Mouse (Mus musculus) hindbrain, embryonic 15.5 days (tissue): ENCODE results near the gene Zfp428. TPM values are rescaled to one million over a fixed set of nuclear protein-coding genes. Genes with fewer than 3 reads are reported as not detected.

ENCODE experiments used
- ATAC-seq: fragments of 200-750 bp; cut with Nextera tagmentation; 2 replicates; pipeline ENCODE4 v1.8.0; 2017; ENCODE audit warnings: low read depth, moderate number of reproducible peaks, moderate TSS enrichment; ENCODE audit not compliant: low FRiP score
- H3K27ac ChIP-seq: fragments of 300-500 bp; sonication (generic); replicated peaks from 2 replicates; pipeline ENCODE4 v1.5.1; 2015; ENCODE audit warnings: mild to moderate bottlenecking, inconsistent platforms
- H3K27me3 ChIP-seq: fragments of 300-500 bp; sonication (generic); 2 replicates; pipeline ENCODE4 v1.6.1; 2015; ENCODE audit warnings: control low read depth, inconsistent platforms
- H3K36me3 ChIP-seq: fragments of 300-500 bp; sonication (generic); 2 replicates; pipeline ENCODE4 v1.6.1; 2015; ENCODE audit warnings: control low read depth, inconsistent platforms
- H3K4me1 ChIP-seq: fragments of 300-500 bp; sonication (generic); replicated peaks from 2 replicates; pipeline ENCODE4 v1.6.1; 2015; ENCODE audit warnings: control low read depth, inconsistent platforms
- H3K4me2 ChIP-seq: fragments of 300-500 bp; sonication (generic); 2 replicates; pipeline ENCODE4 v1.6.1; 2015; ENCODE audit warnings: moderate library complexity, mild to moderate bottlenecking, inconsistent platforms
- H3K4me3 ChIP-seq: fragments of 300-500 bp; sonication (generic); 2 replicates; pipeline ENCODE4 v1.5.1; 2015; ENCODE audit warnings: mild to moderate bottlenecking, inconsistent platforms
- H3K9ac ChIP-seq: fragments of 300-500 bp; sonication (generic); 2 replicates; pipeline ENCODE4 v1.6.1; 2015; ENCODE audit warnings: inconsistent platforms
- H3K9me3 ChIP-seq: fragments of 300-500 bp; sonication (generic); 2 replicates; pipeline ENCODE4 v1.6.1; 2016; ENCODE audit warnings: control low read depth, inconsistent platforms
- WGBS: fragments of 180-500 bp; shearing (Covaris S2); methylation state at CpG from one replicate; pipeline ENCODE4 v1.1.7; 2015; 5-methylcytosine and 5-hydroxymethylcytosine counted together
- polyA plus RNA-seq: library from polyadenylated mRNA; unstranded; fragments of >200 nt; fragmentation: Nextera tagmentation; extraction: Ambion mirVana; gene quantifications from 2 replicates; pipeline ENCODE4 v1.2.1, GENCODE M21; 2015

Zfp428 gene
- polyA plus RNA-seq, 1 experiment from 2014 or later: 307 TPM

- Histone ChIP-seq H3K9me3 (no peaks in the 10 kb centered on the region), H3K4me2 (no peak overlapping the region), H3K36me3 (peaks cover 20% of the 10 kb centered on the region), H3K4me1 (peaks cover 14% of the 10 kb centered on the region), H3K27ac (no peak overlapping the region), H3K4me3 (no peak overlapping the region), H3K9ac (no peak overlapping the region), H3K27me3 (no peaks in the 10 kb centered on the region)
- no peak for ATAC-seq
- WGBS: 77% methylated on average over 5 of the region's 5 CpGs
Observed at GRCm38 (mm10) chr7:24538701-24539100, 31.9 kb downstream of the Zfp428 start.

- Histone ChIP-seq H3K9me3 (no peaks in the 10 kb centered on the region), H3K4me3 (no peak overlapping the region), H3K4me1 (peaks cover 4% of the 10 kb centered on the region), H3K27me3 (no peaks in the 10 kb centered on the region), H3K36me3 (peaks cover 12% of the 10 kb centered on the region; the same call in 1 of the 2 replicates), H3K4me2 (no peak overlapping the region), H3K27ac (no peak overlapping the region), H3K9ac (no peak overlapping the region)
- no peak for ATAC-seq
- 94% methylated on average over 4 of the region's 4 CpGs for WGBS
Observed at GRCm38 (mm10) chr7:24539686-24540085, 32.9 kb downstream of the Zfp428 start.

GRCm38 (mm10) chr7:24544506-24544905 lies 37.7 kb downstream of the Zfp428 start:
- Histone ChIP-seq H3K27ac (no peak overlapping the region), H3K4me2 (no peak overlapping the region), H3K4me1 (peaks cover 17% of the 10 kb centered on the region), H3K27me3 (no peaks in the 10 kb centered on the region), H3K36me3 (0 out of 2 replicates have a peak, but pooled peaks cover 3% of the 10 kb centered on the region), H3K9me3 (no peaks in the 10 kb centered on the region), H3K9ac (no peak overlapping the region), H3K4me3 (no peak overlapping the region)
- 89% methylated on average over 2 of the region's 2 CpGs for WGBS
- ATAC-seq: no peak

GRCm38 (mm10) chr7:24546068-24546614 lies 39.3 kb downstream of the Zfp428 start, which contains the start of the genes Pinlyp and Xrcc1:
TSS of gene Pinlyp (minus strand) at chr7:24546118.
TSS of gene Xrcc1 (plus strand) at chr7:24546289.
- H3K27ac ChIP-seq: peak within 1 kb of the TSS; percentile 72
- H3K9me3 ChIP-seq: no peaks in the 10 kb centered on the region
- H3K36me3 ChIP-seq: 0 out of 2 replicates have a peak, but pooled peaks cover 3% of the 10 kb centered on the region
- no peaks in the 10 kb centered on the region for H3K27me3 ChIP-seq
- peak within 1 kb of the TSS; percentile 64 for H3K4me2 ChIP-seq
- peaks cover 17% of the 10 kb centered on the region for H3K4me1 ChIP-seq
- H3K4me3 ChIP-seq: peak within 1 kb of the TSS; percentile 75
- peak; percentile 1; the same call in 1 of the 2 replicates for ATAC-seq
- 40% methylated on average over 13 of the region's 13 CpGs for WGBS
- peak within 1 kb of the TSS; percentile 88 for H3K9ac ChIP-seq

GRCm38 (mm10) chr7:24546634-24547389 lies 40.0 kb downstream of the Zfp428 start:
- peak; percentile 97 for ATAC-seq
- Histone ChIP-seq H3K27ac (peak overlapping the region; percentile 72), H3K36me3 (0 out of 2 replicates have a peak, but pooled peaks cover 3% of the 10 kb centered on the region), H3K9me3 (no peaks in the 10 kb centered on the region), H3K27me3 (no peaks in the 10 kb centered on the region), H3K4me3 (peak overlapping the region; percentile 75), H3K4me2 (peak overlapping the region; percentile 64), H3K4me1 (peaks cover 17% of the 10 kb centered on the region), H3K9ac (peak overlapping the region; percentile 88)
- WGBS: under 1% methylated on average over 57 of the region's 57 CpGs

GRCm38 (mm10) chr7:24547534-24548036 lies 40.8 kb downstream of the Zfp428 start:
- peaks cover 17% of the 10 kb centered on the region for H3K4me1 ChIP-seq
- peaks cover 8% of the 10 kb centered on the region for H3K36me3 ChIP-seq
- H3K27me3 ChIP-seq: no peaks in the 10 kb centered on the region
- peak overlapping the region; percentile 64 for H3K4me2 ChIP-seq
- ATAC-seq: no peak
- H3K4me3 ChIP-seq: peak overlapping the region; percentile 75
- H3K27ac ChIP-seq: no peak overlapping the region
- no peaks in the 10 kb centered on the region for H3K9me3 ChIP-seq
- peak overlapping the region; percentile 88 for H3K9ac ChIP-seq
- WGBS: 27% methylated on average over 13 of the region's 13 CpGs

- no peaks in the 10 kb centered on the region for H3K9me3 ChIP-seq
- no peak overlapping the region for H3K4me3 ChIP-seq
- no peak overlapping the region for H3K4me2 ChIP-seq
- 91% methylated on average over 12 of the region's 12 CpGs for WGBS
- peaks cover 10% of the 10 kb centered on the region for H3K4me1 ChIP-seq
- H3K27me3 ChIP-seq: no peaks in the 10 kb centered on the region
- H3K27ac ChIP-seq: no peak overlapping the region
- no peak for ATAC-seq
- H3K36me3 ChIP-seq: peaks cover 11% of the 10 kb centered on the region
- H3K9ac ChIP-seq: no peak overlapping the region
Observed at GRCm38 (mm10) chr7:24551985-24552759, 45.4 kb downstream of the Zfp428 start.

- Histone ChIP-seq H3K9ac (no peak overlapping the region), H3K4me2 (no peak overlapping the region), H3K27ac (no peak overlapping the region), H3K36me3 (peaks cover 8% of the 10 kb centered on the region), H3K27me3 (no peaks in the 10 kb centered on the region), H3K9me3 (no peaks in the 10 kb centered on the region), H3K4me3 (no peak overlapping the region), H3K4me1 (no peaks in the 10 kb centered on the region)
- ATAC-seq: no peak
- WGBS: 91% methylated on average over 10 of the region's 10 CpGs
Observed at GRCm38 (mm10) chr7:24555786-24556185, 49.0 kb downstream of the Zfp428 start.

- Histone ChIP-seq H3K4me3 (no peak overlapping the region), H3K4me2 (no peak overlapping the region), H3K9ac (no peak overlapping the region), H3K36me3 (peaks cover 5% of the 10 kb centered on the region), H3K4me1 (no peaks in the 10 kb centered on the region), H3K9me3 (no peaks in the 10 kb centered on the region), H3K27me3 (no peaks in the 10 kb centered on the region), H3K27ac (no peak overlapping the region)
- no peak for ATAC-seq
- WGBS: 90% methylated on average over 4 of the region's 4 CpGs
Observed at GRCm38 (mm10) chr7:24561450-24561849, 54.6 kb downstream of the Zfp428 start.

- Histone ChIP-seq H3K4me3 (no peak overlapping the region), H3K4me2 (no peak overlapping the region), H3K4me1 (no peaks in the 10 kb centered on the region), H3K9ac (no peak overlapping the region), H3K27ac (no peak overlapping the region), H3K27me3 (no peaks in the 10 kb centered on the region), H3K9me3 (no peaks in the 10 kb centered on the region), H3K36me3 (peaks cover 19% of the 10 kb centered on the region)
- 90% methylated on average over 8 of the region's 8 CpGs for WGBS
- ATAC-seq: no peak
Observed at GRCm38 (mm10) chr7:24563191-24563836, 56.5 kb downstream of the Zfp428 start.

- H3K9ac ChIP-seq: no peak overlapping the region
- no peak overlapping the region for H3K4me2 ChIP-seq
- 92% methylated on average over 4 of the region's 4 CpGs for WGBS
- H3K27ac ChIP-seq: no peak overlapping the region
- H3K9me3 ChIP-seq: no peaks in the 10 kb centered on the region
- no peak for ATAC-seq
- no peaks in the 10 kb centered on the region for H3K27me3 ChIP-seq
- H3K4me3 ChIP-seq: no peak overlapping the region
- no peaks in the 10 kb centered on the region for H3K4me1 ChIP-seq
- peaks cover 21% of the 10 kb centered on the region for H3K36me3 ChIP-seq
Observed at GRCm38 (mm10) chr7:24563837-24564206, 57.0 kb downstream of the Zfp428 start.
